Mouse (Mus musculus) kidney, adult 9 months (tissue): ENCODE measurements around the gene B9d1.

Experiments
- DNase-seq: peaks from one replicate; pipeline ENCODE4 v3.0.0; 2022

B9d1 gene

GRCm38 (mm10) chr11:61489874-61490273, 15.1 kb upstream of the B9d1 start:
- no peak for DNase-seq

- DNase-seq, result no peak
Measured at GRCm38 (mm10) chr11:61490944-61491520, 13.9 kb upstream of the B9d1 start.

GRCm38 (mm10) chr11:61492749-61493401, 12.1 kb upstream of the B9d1 start:
- DNase-seq, result no peak

- DNase-seq, result peak; percentile 34
Measured at GRCm38 (mm10) chr11:61493525-61494128, 11.3 kb upstream of the B9d1 start.

GRCm38 (mm10) chr11:61494129-61494997, 10.6 kb upstream of the B9d1 start, which contains the start of gene Mapk7:
Mapk7 (minus strand) TSS chr11:61494406.
- DNase-seq, result peak; percentile 97

- no peak for DNase-seq
Measured at GRCm38 (mm10) chr11:61495528-61495927, 9.4 kb upstream of the B9d1 start.

GRCm38 (mm10) chr11:61497490-61497889, 7.5 kb upstream of the B9d1 start:
- no peak for DNase-seq

- DNase-seq, result no peak
Measured at GRCm38 (mm10) chr11:61498736-61499504, 6.0 kb upstream of the B9d1 start.

- no peak for DNase-seq
Measured at GRCm38 (mm10) chr11:61503933-61504332, 1.0 kb upstream of the B9d1 start.

GRCm38 (mm10) chr11:61514953-61515352, 10.0 kb downstream of the B9d1 start:
- DNase-seq, result peak; percentile 63

GRCm38 (mm10) chr11:61517971-61518370, 13.0 kb downstream of the B9d1 start:
- DNase-seq, result no peak

- DNase-seq, result no peak
Measured at GRCm38 (mm10) chr11:61518871-61519270, 13.9 kb downstream of the B9d1 start.

GRCm38 (mm10) chr11:61519484-61520107, 14.7 kb downstream of the B9d1 start:
- DNase-seq, result no peak

GRCm38 (mm10) chr11:61526872-61527271, 21.9 kb downstream of the B9d1 start:
- DNase-seq, result no peak

- DNase-seq, result peak; percentile 60
Measured at GRCm38 (mm10) chr11:61529268-61529713, 24.3 kb downstream of the B9d1 start.

GRCm38 (mm10) chr11:61532820-61533219, 27.9 kb downstream of the B9d1 start:
- peak; percentile 51 for DNase-seq

- DNase-seq, result peak; percentile 72
Measured at GRCm38 (mm10) chr11:61533571-61533970, 28.6 kb downstream of the B9d1 start.

- DNase-seq, result no peak
Measured at GRCm38 (mm10) chr11:61535530-61535929, 30.6 kb downstream of the B9d1 start.

- no peak for DNase-seq
Measured at GRCm38 (mm10) chr11:61536952-61537351, 32.0 kb downstream of the B9d1 start.

GRCm38 (mm10) chr11:61537362-61537761, 32.4 kb downstream of the B9d1 start:
- DNase-seq, result no peak

- peak; percentile 65 for DNase-seq
Measured at GRCm38 (mm10) chr11:61540642-61541041, 35.7 kb downstream of the B9d1 start.

- no peak for DNase-seq
Measured at GRCm38 (mm10) chr11:61541106-61541505, 36.2 kb downstream of the B9d1 start.
